Mouse (Mus musculus): ENCODE data around the gene Fnbp1.

DNA sequence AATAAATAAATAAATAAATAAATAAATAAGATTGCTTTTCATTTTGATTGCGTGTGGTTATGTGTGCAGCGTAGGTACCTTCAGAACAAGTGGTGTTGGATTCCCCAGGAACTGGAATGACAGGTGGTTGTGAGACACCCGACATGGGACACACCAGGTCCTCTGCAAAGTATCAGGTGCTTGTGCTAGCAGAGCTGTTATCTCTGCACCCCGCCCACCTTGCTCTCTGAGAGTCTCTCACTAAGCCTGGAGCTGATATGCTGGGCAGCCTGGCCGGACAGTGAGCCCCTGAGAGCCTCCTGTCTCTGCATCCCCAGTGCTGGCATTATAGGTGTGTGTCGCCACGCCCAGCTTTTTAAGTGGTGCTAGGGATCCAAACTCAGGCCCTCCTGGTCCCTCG is 58.4 kb downstream of the Fnbp1 start:
- TF ChIP-seq CTCF (IDR thresholded peaks at IDR 0.05; ENCODE audit: borderline replicate concordance, extremely low read depth, insufficient read depth, insufficient read length) = no peak
- no peak for TF ChIP-seq POLR2A (IDR thresholded peaks at IDR 0.05; ENCODE audit: borderline replicate concordance, extremely low read depth, insufficient read depth, insufficient read length, poor library complexity, severe bottlenecking)

Measured in brain, embryonic 14.5 days (tissue).